Mouse (Mus musculus) CD8-positive naive resting alpha-beta T cell, adult 2 months (primary cell): Measurements from ENCODE around the gene Tpo.

Source experiments
- DNase-seq, 2 experiments: peaks; one replicate each; pipeline ENCODE4 v3.0.0; 2022; ENCODE audit warnings: low read depth in 2 of 2, low spot score in 2 of 2

Tpo gene

DNA sequence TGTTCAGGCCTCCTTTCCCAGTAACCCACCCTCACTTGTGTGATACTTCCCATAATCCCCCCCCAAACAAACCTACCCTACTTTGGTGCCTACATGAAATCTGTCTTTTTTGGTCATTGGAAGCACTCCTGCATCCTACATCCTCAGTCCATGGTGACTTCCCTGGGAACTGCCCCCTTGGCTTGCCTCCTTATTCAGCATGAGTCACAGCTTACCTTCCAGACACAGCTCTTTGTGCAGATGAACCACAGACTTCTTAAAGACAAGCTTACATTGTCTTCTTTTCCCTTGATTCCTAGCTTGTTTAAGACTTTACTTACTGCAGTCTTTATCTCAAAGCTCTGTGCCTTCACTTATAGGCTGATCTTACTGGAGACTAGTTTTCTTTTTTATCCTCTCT, 112.0 kb downstream of the Tpo start:
- DNase-seq, result no peak

DNA sequence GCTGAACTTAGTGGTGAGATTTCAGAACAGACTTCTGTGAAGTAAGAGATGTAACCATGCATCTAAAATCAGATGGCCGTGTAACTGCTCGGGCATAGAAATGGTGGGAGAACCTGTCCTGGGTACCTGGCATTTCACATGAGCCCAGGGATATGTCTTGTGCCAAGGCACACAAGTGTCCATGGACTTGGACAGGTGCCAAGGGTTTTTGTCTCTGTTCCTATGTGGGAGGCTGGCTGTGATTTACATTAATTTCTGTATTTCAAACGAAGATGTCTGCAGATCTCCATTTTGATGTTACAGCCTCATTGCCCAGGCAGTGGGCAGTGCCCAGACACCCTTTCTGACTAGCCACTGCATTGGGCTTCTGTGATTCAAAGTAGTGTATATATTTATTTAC, 115.3 kb downstream of the Tpo start:
- no peak for DNase-seq

GRCm38 (mm10) chr12:30015501-30015900, 116.9 kb downstream of the Tpo start:
- DNase-seq, result no peak

GRCm38 (mm10) chr12:30008741-30009140, 123.7 kb downstream of the Tpo start:
- DNase-seq, result no peak

- no peak for DNase-seq
These were observed 125.8 kb downstream of the Tpo start for GRCm38 (mm10) chr12:30006586-30006985.
